Mouse (Mus musculus): ENCODE measurements around the gene Usp27x. TPM values are rescaled to one million over a fixed set of nuclear protein-coding genes. Genes with fewer than 3 reads are reported as not detected.

Usp27x gene
- 0.82 and 0.84 TPM in 2 replicates for polyA plus RNA-seq (2015; fragmentation: Nextera tagmentation; extraction: Ambion mirVana)

GRCm38 (mm10) chrX:7375716-7376480, at the start of gene Usp27x:
Gene Usp27x, minus strand, starts transcription at chrX:7375830.
- Histone ChIP-seq H3K4me1 (no peaks in the 10 kb centered on the region), H3K4me3 (replicated peaks) (peak within 1 kb of the TSS; percentile 55), H3K4me2 (peak within 1 kb of the TSS; percentile 82), H3K36me3 (no peaks in the 10 kb centered on the region), H3K27me3 (replicated peaks) (no peaks in the 10 kb centered on the region), H3K27ac (peak within 1 kb of the TSS; percentile 94), H3K9me3 (no peaks in the 10 kb centered on the region), H3K9ac (peak within 1 kb of the TSS; percentile 41)
- ATAC-seq (ENCODE audit: insufficient read depth, low FRiP score, low read depth) = peak; percentile 91
- 19% methylated on average over 46 of the region's 51 CpGs for WGBS

- Histone ChIP-seq H3K4me1 (no peaks in the 10 kb centered on the region), H3K9ac (peak overlapping the region; percentile 23; the same call in 1 of the 2 replicates), H3K9me3 (no peaks in the 10 kb centered on the region), H3K27me3 (replicated peaks) (no peaks in the 10 kb centered on the region), H3K4me2 (peak overlapping the region; percentile 53), H3K36me3 (no peaks in the 10 kb centered on the region), H3K4me3 (replicated peaks) (peak overlapping the region; percentile 46), H3K27ac (no peak overlapping the region)
- 18% methylated on average over 26 of the region's 26 CpGs for WGBS
- ATAC-seq (ENCODE audit: insufficient read depth, low FRiP score, low read depth) = peak; percentile 72; the same call in 1 of the 2 replicates
Measured at GRCm38 (mm10) chrX:7422691-7423111, 47.1 kb upstream of the Usp27x start.

GRCm38 (mm10) chrX:7422166-7422565, 46.5 kb upstream of the Usp27x start:
- H3K4me1 ChIP-seq = no peaks in the 10 kb centered on the region
- ATAC-seq (ENCODE audit: insufficient read depth, low FRiP score, low read depth) = no peak

GRCm38 (mm10) chrX:7421016-7421415, 45.4 kb upstream of the Usp27x start:
- Histone ChIP-seq H3K36me3 (no peaks in the 10 kb centered on the region), H3K4me1 (no peaks in the 10 kb centered on the region), H3K9ac (no peak overlapping the region), H3K4me3 (replicated peaks) (no peak overlapping the region), H3K27me3 (replicated peaks) (no peaks in the 10 kb centered on the region), H3K9me3 (no peaks in the 10 kb centered on the region), H3K4me2 (no peak overlapping the region; the same call in 1 of the 2 replicates), H3K27ac (no peak overlapping the region)
- peak; percentile 63; the same call in 1 of the 2 replicates for ATAC-seq (ENCODE audit: insufficient read depth, low FRiP score, low read depth)
- WGBS = 26% methylated on average over 3 of the region's 3 CpGs

More at GRCm38 (mm10) chrX:7422166-7422565, 46.5 kb upstream of the Usp27x start:
- Histone ChIP-seq H3K27ac (no peak overlapping the region), H3K27me3 (replicated peaks) (no peaks in the 10 kb centered on the region), H3K36me3 (no peaks in the 10 kb centered on the region), H3K9ac (peak overlapping the region; percentile 23; the same call in 1 of the 2 replicates), H3K4me3 (replicated peaks) (peak overlapping the region; percentile 46), H3K4me2 (peak overlapping the region; percentile 53), H3K9me3 (no peaks in the 10 kb centered on the region)
- 55% methylated on average over 6 of the region's 6 CpGs for WGBS

GRCm38 (mm10) chrX:7416178-7416871, 40.7 kb upstream of the Usp27x start:
- Histone ChIP-seq H3K4me1 (no peaks in the 10 kb centered on the region), H3K9me3 (no peaks in the 10 kb centered on the region), H3K36me3 (no peaks in the 10 kb centered on the region), H3K4me3 (replicated peaks) (no peak overlapping the region), H3K27ac (no peak overlapping the region), H3K9ac (no peak overlapping the region), H3K4me2 (no peak overlapping the region), H3K27me3 (replicated peaks) (no peaks in the 10 kb centered on the region)
- whole genome bisulfite sequencing = 58% methylated on average over 12 of the region's 12 CpGs
- no peak for ATAC-seq (ENCODE audit: insufficient read depth, low FRiP score, low read depth)

- Histone ChIP-seq H3K27ac (no peak overlapping the region), H3K4me3 (replicated peaks) (no peak overlapping the region), H3K36me3 (no peaks in the 10 kb centered on the region), H3K4me2 (no peak overlapping the region), H3K27me3 (replicated peaks) (no peaks in the 10 kb centered on the region), H3K9ac (no peak overlapping the region), H3K9me3 (no peaks in the 10 kb centered on the region), H3K4me1 (no peaks in the 10 kb centered on the region)
- 70% methylated on average over 6 of the region's 6 CpGs for WGBS
- no peak for ATAC-seq (ENCODE audit: insufficient read depth, low FRiP score, low read depth)
Measured at GRCm38 (mm10) chrX:7415308-7415707, 39.7 kb upstream of the Usp27x start.

- no peaks in the 10 kb centered on the region for H3K9me3 ChIP-seq
- no peak overlapping the region for H3K27ac ChIP-seq
- no peak overlapping the region for H3K9ac ChIP-seq
- H3K27me3 ChIP-seq (replicated peaks) = no peaks in the 10 kb centered on the region
- WGBS = 64% methylated on average over 16 of the region's 16 CpGs
- no peak for ATAC-seq (ENCODE audit: insufficient read depth, low FRiP score, low read depth)
- H3K36me3 ChIP-seq = no peaks in the 10 kb centered on the region
- H3K4me3 ChIP-seq (replicated peaks) = no peak overlapping the region
- H3K4me2 ChIP-seq = no peak overlapping the region
- no peaks in the 10 kb centered on the region for H3K4me1 ChIP-seq
Measured at GRCm38 (mm10) chrX:7412239-7413033, 36.8 kb upstream of the Usp27x start.

GRCm38 (mm10) chrX:7376586-7376985, 956 bp upstream of the Usp27x start:
- H3K9me3 ChIP-seq = no peaks in the 10 kb centered on the region
- no peaks in the 10 kb centered on the region for H3K27me3 ChIP-seq (replicated peaks)
- H3K36me3 ChIP-seq = no peaks in the 10 kb centered on the region
- no peak overlapping the region for H3K9ac ChIP-seq
- peak overlapping the region; percentile 82 for H3K4me2 ChIP-seq
- peak overlapping the region; percentile 55 for H3K4me3 ChIP-seq (replicated peaks)
- WGBS = 48% methylated on average over 4 of the region's 4 CpGs
- H3K4me1 ChIP-seq = no peaks in the 10 kb centered on the region
- H3K27ac ChIP-seq = peak overlapping the region; percentile 94
- ATAC-seq (ENCODE audit: insufficient read depth, low FRiP score, low read depth) = no peak

- Histone ChIP-seq H3K4me1 (no peaks in the 10 kb centered on the region), H3K4me2 (peak overlapping the region; percentile 82), H3K4me3 (replicated peaks) (peak overlapping the region; percentile 55), H3K9ac (peak overlapping the region; percentile 41), H3K9me3 (no peaks in the 10 kb centered on the region), H3K36me3 (no peaks in the 10 kb centered on the region), H3K27me3 (replicated peaks) (no peaks in the 10 kb centered on the region), H3K27ac (peak overlapping the region; percentile 94)
- WGBS = 27% methylated on average over 28 of the region's 40 CpGs
- peak; percentile 2; the same call in 1 of the 2 replicates for ATAC-seq (ENCODE audit: insufficient read depth, low FRiP score, low read depth)
Measured at GRCm38 (mm10) chrX:7375322-7375715, 311 bp downstream of the Usp27x start.

- Histone ChIP-seq H3K9me3 (no peaks in the 10 kb centered on the region), H3K4me3 (replicated peaks) (no peak overlapping the region), H3K4me2 (no peak overlapping the region), H3K9ac (no peak overlapping the region), H3K36me3 (no peaks in the 10 kb centered on the region), H3K4me1 (no peaks in the 10 kb centered on the region), H3K27ac (no peak overlapping the region), H3K27me3 (replicated peaks) (no peaks in the 10 kb centered on the region)
- 49% methylated on average over 2 of the region's 2 CpGs for WGBS
- ATAC-seq (ENCODE audit: insufficient read depth, low FRiP score, low read depth) = no peak
Measured at GRCm38 (mm10) chrX:7325455-7325854, 50.2 kb downstream of the Usp27x start.

- WGBS = 10% methylated on average over 7 of the region's 7 CpGs
- no peak overlapping the region for H3K27ac ChIP-seq
- no peak overlapping the region for H3K4me3 ChIP-seq (replicated peaks)
- H3K27me3 ChIP-seq (replicated peaks) = no peaks in the 10 kb centered on the region
- no peaks in the 10 kb centered on the region for H3K9me3 ChIP-seq
- ATAC-seq (ENCODE audit: insufficient read depth, low FRiP score, low read depth) = no peak
- no peaks in the 10 kb centered on the region for H3K36me3 ChIP-seq
- H3K4me1 ChIP-seq = no peaks in the 10 kb centered on the region
- H3K4me2 ChIP-seq = no peak overlapping the region
- no peak overlapping the region for H3K9ac ChIP-seq
Measured at GRCm38 (mm10) chrX:7322288-7322687, 53.3 kb downstream of the Usp27x start.

Measured in stomach, embryonic 15.5 days (tissue).